Comparison of ENCODE assay signal across 26 mouse cellular contexts in the genomic region with DNA sequence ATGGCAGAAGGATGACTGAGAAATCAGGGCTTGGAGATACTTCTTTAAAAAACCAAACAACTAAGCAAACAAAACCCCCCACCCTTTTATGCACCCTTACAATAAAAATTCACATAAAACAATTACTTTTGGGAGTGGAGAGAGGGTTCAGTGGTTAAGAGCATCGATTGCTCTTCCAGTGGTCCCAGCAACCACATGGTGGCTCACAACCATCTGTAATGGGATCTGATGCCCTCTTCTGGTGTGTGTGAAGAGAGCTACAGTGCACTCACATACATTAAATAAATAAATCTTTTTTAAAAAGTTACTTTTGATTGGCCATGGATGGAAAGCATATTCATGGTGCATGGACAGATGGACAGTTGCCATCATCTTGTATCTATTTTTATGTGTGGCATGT. TPM values are rescaled to one million over a fixed set of nuclear protein-coding genes. Genes with fewer than 3 reads are reported as not detected.
DNase-seq lines count a peak whose midpoint lies in the region; ATAC-seq and TF ChIP-seq lines count a peak whose summit lies in the region.
"Had no signal": no experiment of that assay in that cellular context is flagged by ENCODE, and none has a peak within 500 bp of the region (broad histone marks: within the 10 kb centered on the region; RNA-seq: fewer than 3 reads in every experiment).

No protein-coding gene starts in this region.

- no peaks in the 10 kb centered on the region for H3K9me3 ChIP-seq in forebrain, postnatal 0 days (ENCODE audit: low read length)
- no peaks in the 10 kb centered on the region for H3K9me3 ChIP-seq in forebrain, embryonic 13.5 days (replicated peaks)
- no peaks in the 10 kb centered on the region for H3K9me3 ChIP-seq in midbrain, postnatal 0 days (ENCODE audit: low read length)
- no peaks in the 10 kb centered on the region for H3K9me3 ChIP-seq in midbrain, embryonic 10.5 days (replicated peaks)
- H3K9me3 ChIP-seq: embryonic facial prominence, embryonic 13.5 days; forebrain, embryonic 12.5 days; heart, embryonic 12.5 days; hindbrain, embryonic 15.5 days; limb, embryonic 13.5 days; midbrain, embryonic 15.5 days had no signal

- no peaks in the 10 kb centered on the region for H3K36me3 ChIP-seq in forebrain, postnatal 0 days (ENCODE audit: insufficient read depth)
- no peaks in the 10 kb centered on the region for H3K36me3 ChIP-seq in forebrain, embryonic 13.5 days (ENCODE audit: poor library complexity, severe bottlenecking)
- H3K36me3 ChIP-seq in midbrain, postnatal 0 days (ENCODE audit: insufficient read depth, low read length) = no peaks in the 10 kb centered on the region
- no peaks in the 10 kb centered on the region for H3K36me3 ChIP-seq in midbrain, embryonic 10.5 days
- H3K36me3 ChIP-seq: embryonic facial prominence, embryonic 13.5 days; forebrain, embryonic 12.5 days; heart, embryonic 12.5 days; hindbrain, embryonic 15.5 days; limb, embryonic 13.5 days; midbrain, embryonic 15.5 days had no signal

- no peaks in the 10 kb centered on the region for H3K27me3 ChIP-seq in forebrain, postnatal 0 days (ENCODE audit: insufficient read depth, low read length)
- no peaks in the 10 kb centered on the region for H3K27me3 ChIP-seq in forebrain, embryonic 13.5 days
- H3K27me3 ChIP-seq in midbrain, postnatal 0 days (ENCODE audit: insufficient read depth, low read length) = no peaks in the 10 kb centered on the region
- H3K27me3 ChIP-seq in midbrain, embryonic 10.5 days (ENCODE audit: low read depth, poor library complexity, severe bottlenecking) = no peaks in the 10 kb centered on the region
- H3K27me3 ChIP-seq: embryonic facial prominence, embryonic 13.5 days; forebrain, embryonic 12.5 days; heart, embryonic 12.5 days; hindbrain, embryonic 15.5 days; limb, embryonic 13.5 days; midbrain, embryonic 15.5 days had no signal

- peak; percentile 29 for TF ChIP-seq CTCF in forebrain, postnatal 0 days (IDR thresholded peaks at IDR 0.05; ENCODE audit: low read depth)
- TF ChIP-seq CTCF in layer of hippocampus, adult 2 months (conservative IDR thresholded peaks at IDR 0.05) = peak; percentile 47
- peak; percentile 17; the same call in 1 of the 2 replicates for TF ChIP-seq CTCF in midbrain, postnatal 0 days (IDR thresholded peaks at IDR 0.05)

- no peak for ATAC-seq in forebrain, postnatal 0 days
- ATAC-seq in forebrain, embryonic 13.5 days = no peak
- ATAC-seq in midbrain, postnatal 0 days (ENCODE audit: low FRiP score) = no peak
- ATAC-seq in erythroblast, adult 5-6 weeks (replicated peaks; ENCODE audit: low FRiP score, poor library complexity, severe bottlenecking) = no peak
- ATAC-seq: inflammation-experienced regulatory T-cells, adult 6 months; midbrain, embryonic 15.5 days had no signal

- H3K4me3 ChIP-seq in forebrain, postnatal 0 days (ENCODE audit: low read depth, low read length) = no peak overlapping the region
- H3K4me3 ChIP-seq in forebrain, embryonic 13.5 days = no peak overlapping the region
- H3K4me3 ChIP-seq in layer of hippocampus, adult 2 months = no peak overlapping the region
- H3K4me3 ChIP-seq in midbrain, postnatal 0 days (ENCODE audit: low read depth, low read length) = no peak overlapping the region
- H3K4me3 ChIP-seq in midbrain, embryonic 10.5 days = no peak overlapping the region
- H3K4me3 ChIP-seq: embryonic facial prominence, embryonic 13.5 days; forebrain, embryonic 12.5 days; heart, embryonic 12.5 days; hindbrain, embryonic 15.5 days; limb, embryonic 13.5 days; midbrain, embryonic 15.5 days had no signal

- H3K4me2 ChIP-seq in forebrain, postnatal 0 days (ENCODE audit: low read depth) = no peak overlapping the region
- H3K4me2 ChIP-seq in forebrain, embryonic 13.5 days = no peak overlapping the region
- H3K4me2 ChIP-seq in midbrain, postnatal 0 days (ENCODE audit: low read depth, low read length, poor library complexity, severe bottlenecking) = no peak overlapping the region
- H3K4me2 ChIP-seq: embryonic facial prominence, embryonic 13.5 days; forebrain, embryonic 12.5 days; hindbrain, embryonic 15.5 days; limb, embryonic 13.5 days; midbrain, embryonic 15.5 days had no signal

- no peak overlapping the region for H3K9ac ChIP-seq in forebrain, postnatal 0 days
- H3K9ac ChIP-seq in forebrain, embryonic 13.5 days = no peak overlapping the region
- H3K9ac ChIP-seq in midbrain, postnatal 0 days (replicated peaks; ENCODE audit: low read length, poor library complexity, severe bottlenecking) = no peak overlapping the region
- H3K9ac ChIP-seq: embryonic facial prominence, embryonic 13.5 days; forebrain, embryonic 12.5 days; heart, embryonic 12.5 days; hindbrain, embryonic 15.5 days; limb, embryonic 13.5 days; midbrain, embryonic 15.5 days had no signal

- DNase-seq in forebrain, postnatal 0 days = no peak
- no peak for DNase-seq in layer of hippocampus, adult 2 months (ENCODE audit: low spot score in 2 of 2)
- no peak for DNase-seq in layer of hippocampus, adult 9-10 months (ENCODE audit: low spot score)
- DNase-seq in midbrain, postnatal 0 days (ENCODE audit: low spot score) = no peak
- DNase-seq in midbrain, embryonic 10.5 days (ENCODE audit: low spot score) = no peak
- DNase-seq: adrenal gland, postnatal 14 days; cerebellum, adult 11 months; gastrocnemius, postnatal 36 days; heart, adult 18-20 months; heart, postnatal 10 days; kidney, adult 2 months; kidney, postnatal 10 days; lung, adult 18-20 months; lung, postnatal 10 days; spleen, adult 18-20 months; thymus, adult 2 months; thymus, postnatal 36 days had no signal

- H3K4me1 ChIP-seq in forebrain, postnatal 0 days (ENCODE audit: insufficient read depth) = peaks cover 14% of the 10 kb centered on the region
- peaks cover 54% of the 10 kb centered on the region for H3K4me1 ChIP-seq in forebrain, embryonic 13.5 days
- peaks cover 11% of the 10 kb centered on the region for H3K4me1 ChIP-seq in midbrain, postnatal 0 days (ENCODE audit: insufficient read depth, low read length)
- H3K4me1 ChIP-seq in midbrain, embryonic 10.5 days = peaks cover 51% of the 10 kb centered on the region

- 67% methylated on average over 1 of the region's 1 CpGs for WGBS in forebrain, postnatal 0 days
- 73% methylated on average over 1 of the region's 1 CpGs for WGBS in forebrain, embryonic 13.5 days
- WGBS in midbrain, postnatal 0 days = 83% methylated on average over 1 of the region's 1 CpGs
- 93% methylated on average over 1 of the region's 1 CpGs for WGBS in midbrain, embryonic 10.5 days

- H3K27ac ChIP-seq in forebrain, postnatal 0 days (ENCODE audit: low read depth, low read length) = no peak overlapping the region
- no peak overlapping the region for H3K27ac ChIP-seq in forebrain, embryonic 13.5 days
- H3K27ac ChIP-seq in layer of hippocampus, adult 2 months = no peak overlapping the region
- H3K27ac ChIP-seq in midbrain, postnatal 0 days (ENCODE audit: low read depth, low read length) = no peak overlapping the region
- no peak overlapping the region for H3K27ac ChIP-seq in midbrain, embryonic 10.5 days (replicated peaks)
- H3K27ac ChIP-seq: embryonic facial prominence, embryonic 13.5 days; forebrain, embryonic 12.5 days; hindbrain, embryonic 15.5 days; limb, embryonic 13.5 days; midbrain, embryonic 15.5 days had no signal

RNA-seq across cellular contexts. Expression of a gene that starts 3.8 kb away (rescaled TPM):
- 33.0 and 43.9 TPM in 2 replicates for total RNA-seq in forebrain, postnatal 0 days (2014; rRNA removed)
- polyA plus RNA-seq in forebrain, postnatal 0 days (2015; fragmentation: Nextera tagmentation; extraction: Ambion mirVana) = 7.6 and 13.3 TPM in 2 replicates
- 14.1 and 16.3 TPM in 2 replicates for polyA plus RNA-seq in forebrain, embryonic 13.5 days (2015; fragmentation: Nextera tagmentation; extraction: Ambion mirVana)
- 10 to 100 TPM; 91.1 to 92.8 TPM for total RNA-seq in layer of hippocampus, adult 2 months (2021)
- total RNA-seq in midbrain, postnatal 0 days (2014; rRNA removed) = 51.8 and 53.1 TPM in 2 replicates
- polyA plus RNA-seq in midbrain, postnatal 0 days (2015; fragmentation: Nextera tagmentation; extraction: Ambion mirVana) = 14.7 and 15.7 TPM in 2 replicates
- polyA plus RNA-seq in midbrain, embryonic 10.5 days (2016; fragmentation: Nextera tagmentation; extraction: Ambion mirVana) = 13.0 and 15.3 TPM in 2 replicates
- total RNA-seq in erythroblast, adult 5-6 weeks (2015; ENCODE audit: low replicate concordance) = 24.0 and 31.6 TPM in 2 replicates
- total RNA-seq in erythroblast, adult 5-6 weeks (2017; ENCODE audit: low replicate concordance) = 13.2 and 13.4 TPM in 2 replicates
